Mouse (Mus musculus): ENCODE results near the gene Mybph. TPM values are rescaled to one million over a fixed set of nuclear protein-coding genes. Genes with fewer than 3 reads are reported as not detected.

Gene Mybph
- polyA plus RNA-seq, 1 experiment from 2014 or later: 0.28 TPM

GRCm38 (mm10) chr1:134234455-134235390, 41.5 kb downstream of the Mybph start:
- H3K9ac ChIP-seq: peak overlapping the region; percentile 53
- H3K4me1 ChIP-seq (replicated peaks): peaks cover 76% of the 10 kb centered on the region
- peak overlapping the region; percentile 92 for H3K27ac ChIP-seq
- WGBS: 1% methylated on average over 41 of the region's 41 CpGs
- H3K27me3 ChIP-seq: peaks cover 36% of the 10 kb centered on the region
- H3K4me3 ChIP-seq: peak overlapping the region; percentile 54
- H3K36me3 ChIP-seq: no peaks in the 10 kb centered on the region
- no peaks in the 10 kb centered on the region for H3K9me3 ChIP-seq (replicated peaks)
- peak; percentile 41; the same call in 1 of the 2 replicates for ATAC-seq (replicated peaks; ENCODE audit: insufficient number of reproducible peaks, insufficient read depth, low FRiP score, low read depth)
- H3K4me2 ChIP-seq: peak overlapping the region; percentile 95

DNA sequence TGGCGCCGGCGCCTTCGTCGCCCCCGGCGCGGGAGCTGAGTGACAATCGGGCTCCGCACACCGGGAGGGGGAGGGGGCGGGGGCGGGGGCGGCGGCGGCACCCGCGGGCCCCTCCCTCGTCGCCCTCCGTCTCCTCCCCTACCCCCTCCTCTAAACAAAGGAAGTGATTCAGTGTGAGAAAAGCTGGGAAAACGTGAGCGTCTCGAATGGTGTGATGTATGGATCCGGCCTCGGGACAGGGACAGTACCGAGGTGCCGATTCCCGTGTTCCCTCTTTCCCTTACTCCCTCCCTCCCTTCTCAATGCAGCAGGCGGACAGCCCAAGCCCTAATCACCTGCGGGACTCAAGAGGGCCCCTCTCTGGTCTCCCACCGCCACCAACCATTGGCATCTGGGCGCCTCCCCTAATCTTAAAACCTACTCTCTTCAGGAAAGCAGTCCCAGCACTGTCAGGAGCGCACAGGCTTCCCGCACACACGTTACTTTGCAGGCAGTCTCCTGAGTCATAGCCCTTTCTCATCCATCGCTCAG, 42.2 kb downstream of the Mybph start, which contains the start of gene Adora1:
TSS of gene Adora1 (minus strand) at position 41 of the 531 bp plus-strand sequence.
- Histone ChIP-seq H3K27me3 (peaks cover 36% of the 10 kb centered on the region), H3K4me3 (peak within 1 kb of the TSS; percentile 54), H3K9ac (peak within 1 kb of the TSS; percentile 53), H3K4me2 (peak within 1 kb of the TSS; percentile 95), H3K4me1 (replicated peaks) (peaks cover 69% of the 10 kb centered on the region), H3K27ac (peak within 1 kb of the TSS; percentile 92), H3K36me3 (no peaks in the 10 kb centered on the region), H3K9me3 (replicated peaks) (no peaks in the 10 kb centered on the region)
- WGBS: under 1% methylated on average over 25 of the region's 37 CpGs
- ATAC-seq (replicated peaks; ENCODE audit: insufficient number of reproducible peaks, insufficient read depth, low FRiP score, low read depth): no peak

DNA sequence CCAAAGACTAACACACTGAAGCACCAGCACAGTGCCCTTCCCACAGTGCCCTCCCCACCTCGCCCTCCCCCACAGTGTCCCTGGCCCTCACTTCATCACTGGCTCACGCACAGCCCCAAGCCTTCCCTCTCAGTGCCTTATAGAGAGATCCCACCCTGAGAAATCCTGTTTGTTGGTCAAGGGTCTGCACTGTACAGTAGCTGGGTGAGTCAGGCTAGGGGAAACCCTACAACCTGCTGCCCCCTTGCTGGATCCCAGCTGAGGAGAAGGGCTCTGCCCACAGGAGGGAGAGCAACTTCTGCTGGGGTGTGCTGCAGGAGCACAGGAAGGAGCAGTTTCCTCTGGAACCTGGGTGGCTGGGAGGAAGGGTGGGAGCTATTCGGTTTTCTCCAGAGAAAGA, 42.9 kb downstream of the Mybph start:
- 52% methylated on average over 3 of the region's 3 CpGs for WGBS
- Histone ChIP-seq H3K9ac (no peak overlapping the region), H3K9me3 (replicated peaks) (no peaks in the 10 kb centered on the region), H3K4me2 (peak overlapping the region; percentile 95; the same call in 1 of the 2 replicates), H3K27me3 (peaks cover 36% of the 10 kb centered on the region), H3K4me1 (replicated peaks) (peaks cover 63% of the 10 kb centered on the region), H3K36me3 (no peaks in the 10 kb centered on the region), H3K27ac (no peak overlapping the region), H3K4me3 (no peak overlapping the region)
- no peak for ATAC-seq (replicated peaks; ENCODE audit: insufficient number of reproducible peaks, insufficient read depth, low FRiP score, low read depth)

- H3K9me3 ChIP-seq (replicated peaks): no peaks in the 10 kb centered on the region
- peaks cover 60% of the 10 kb centered on the region for H3K4me1 ChIP-seq (replicated peaks)
- no peak overlapping the region for H3K4me3 ChIP-seq
- no peaks in the 10 kb centered on the region for H3K36me3 ChIP-seq
- H3K27ac ChIP-seq: no peak overlapping the region
- no peak overlapping the region for H3K9ac ChIP-seq
- no peak for ATAC-seq (replicated peaks; ENCODE audit: insufficient number of reproducible peaks, insufficient read depth, low FRiP score, low read depth)
- no peak overlapping the region for H3K4me2 ChIP-seq
- peaks cover 36% of the 10 kb centered on the region for H3K27me3 ChIP-seq
- WGBS: 85% methylated on average over 3 of the region's 3 CpGs
Measured at GRCm38 (mm10) chr1:134237438-134237837, 44.2 kb downstream of the Mybph start.

- peaks cover 37% of the 10 kb centered on the region for H3K4me1 ChIP-seq (replicated peaks)
- H3K27ac ChIP-seq: no peak overlapping the region
- no peak for ATAC-seq (replicated peaks; ENCODE audit: insufficient number of reproducible peaks, insufficient read depth, low FRiP score, low read depth)
- no peaks in the 10 kb centered on the region for H3K9me3 ChIP-seq (replicated peaks)
- WGBS: 78% methylated on average over 9 of the region's 9 CpGs
- no peak overlapping the region for H3K4me2 ChIP-seq
- H3K4me3 ChIP-seq: no peak overlapping the region
- peaks cover 13% of the 10 kb centered on the region for H3K27me3 ChIP-seq
- no peak overlapping the region for H3K9ac ChIP-seq
- no peaks in the 10 kb centered on the region for H3K36me3 ChIP-seq
Measured at GRCm38 (mm10) chr1:134240701-134241100, 47.5 kb downstream of the Mybph start.

GRCm38 (mm10) chr1:134241298-134241697, 48.0 kb downstream of the Mybph start:
- Histone ChIP-seq H3K9me3 (replicated peaks) (no peaks in the 10 kb centered on the region), H3K27ac (no peak overlapping the region), H3K27me3 (peaks cover 7% of the 10 kb centered on the region), H3K4me2 (no peak overlapping the region), H3K4me3 (no peak overlapping the region), H3K36me3 (no peaks in the 10 kb centered on the region), H3K9ac (no peak overlapping the region), H3K4me1 (replicated peaks) (peaks cover 31% of the 10 kb centered on the region)
- 70% methylated on average over 8 of the region's 8 CpGs for WGBS
- ATAC-seq (replicated peaks; ENCODE audit: insufficient number of reproducible peaks, insufficient read depth, low FRiP score, low read depth): no peak

GRCm38 (mm10) chr1:134242286-134242685, 49.0 kb downstream of the Mybph start:
- Histone ChIP-seq H3K36me3 (no peaks in the 10 kb centered on the region), H3K4me3 (no peak overlapping the region), H3K27me3 (no peaks in the 10 kb centered on the region), H3K4me2 (no peak overlapping the region), H3K9me3 (replicated peaks) (no peaks in the 10 kb centered on the region), H3K9ac (no peak overlapping the region), H3K4me1 (replicated peaks) (peaks cover 31% of the 10 kb centered on the region), H3K27ac (no peak overlapping the region)
- no peak for ATAC-seq (replicated peaks; ENCODE audit: insufficient number of reproducible peaks, insufficient read depth, low FRiP score, low read depth)
- WGBS: 47% methylated on average over 2 of the region's 2 CpGs

GRCm38 (mm10) chr1:134243505-134243904, 50.3 kb downstream of the Mybph start:
- 0 out of 2 replicates have a peak overlapping the region, but pooled peaks have one; percentile 28 for H3K9ac ChIP-seq
- no peak overlapping the region for H3K27ac ChIP-seq
- H3K27me3 ChIP-seq: no peaks in the 10 kb centered on the region
- H3K4me3 ChIP-seq: no peak overlapping the region
- no peak for ATAC-seq (replicated peaks; ENCODE audit: insufficient number of reproducible peaks, insufficient read depth, low FRiP score, low read depth)
- H3K36me3 ChIP-seq: no peaks in the 10 kb centered on the region
- 76% methylated on average over 6 of the region's 6 CpGs for WGBS
- no peak overlapping the region for H3K4me2 ChIP-seq
- peaks cover 27% of the 10 kb centered on the region for H3K4me1 ChIP-seq (replicated peaks)
- H3K9me3 ChIP-seq (replicated peaks): no peaks in the 10 kb centered on the region

DNA sequence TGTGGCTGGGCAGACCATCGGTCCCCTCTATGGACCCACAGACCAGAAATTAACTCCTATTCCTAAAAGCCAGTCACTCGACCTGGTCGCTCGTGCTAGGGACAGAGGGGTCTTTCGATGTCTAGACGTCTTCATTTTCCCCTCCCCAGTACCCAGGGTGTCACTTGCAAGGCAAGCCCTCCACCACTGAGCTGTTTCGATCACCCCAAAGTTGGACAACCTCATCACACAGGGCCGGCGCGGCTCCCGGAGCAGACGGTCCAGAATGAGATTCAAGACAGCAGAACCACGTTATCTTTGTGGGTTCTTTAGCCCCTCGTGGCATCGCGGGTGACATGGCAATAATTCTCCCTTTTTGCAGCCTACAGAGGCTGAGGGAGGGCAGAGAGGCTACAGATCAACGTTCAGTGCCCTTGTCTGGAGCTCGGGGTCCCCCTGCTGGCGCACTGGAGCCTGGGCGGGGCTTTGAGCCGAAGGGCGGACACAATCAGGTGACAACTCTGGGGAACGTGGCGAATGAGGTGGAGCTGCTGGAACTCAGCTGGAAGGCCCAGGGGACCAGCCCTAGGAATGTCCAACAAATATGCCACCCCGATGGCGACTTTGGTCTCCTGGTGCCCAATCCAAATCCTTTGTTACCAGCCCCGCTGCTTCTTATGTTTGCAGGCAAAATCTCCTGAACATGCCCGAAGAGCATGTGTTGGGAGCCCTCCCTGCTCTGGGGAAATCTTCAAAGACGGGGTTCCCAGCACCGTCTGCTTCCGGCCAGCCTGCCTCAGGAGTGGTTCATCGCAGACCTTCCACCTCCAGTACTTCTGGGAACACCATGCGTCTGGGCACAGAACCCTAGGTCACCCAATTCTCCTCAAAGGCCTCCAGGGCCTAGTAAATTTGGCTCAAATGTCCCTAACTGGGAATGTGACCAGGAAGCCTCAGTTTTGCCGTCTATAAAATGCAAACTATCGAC, 51.0 kb downstream of the Mybph start:
- H3K4me2 ChIP-seq: peak overlapping the region; percentile 52
- no peak overlapping the region for H3K4me3 ChIP-seq
- H3K9me3 ChIP-seq (replicated peaks): no peaks in the 10 kb centered on the region
- peaks cover 24% of the 10 kb centered on the region for H3K4me1 ChIP-seq (replicated peaks)
- peak overlapping the region; percentile 28; the same call in 1 of the 2 replicates for H3K9ac ChIP-seq
- no peaks in the 10 kb centered on the region for H3K36me3 ChIP-seq
- peak; percentile 79 for ATAC-seq (replicated peaks; ENCODE audit: insufficient number of reproducible peaks, insufficient read depth, low FRiP score, low read depth)
- no peak overlapping the region for H3K27ac ChIP-seq
- no peaks in the 10 kb centered on the region for H3K27me3 ChIP-seq
- WGBS: 21% methylated on average over 35 of the region's 35 CpGs

DNA sequence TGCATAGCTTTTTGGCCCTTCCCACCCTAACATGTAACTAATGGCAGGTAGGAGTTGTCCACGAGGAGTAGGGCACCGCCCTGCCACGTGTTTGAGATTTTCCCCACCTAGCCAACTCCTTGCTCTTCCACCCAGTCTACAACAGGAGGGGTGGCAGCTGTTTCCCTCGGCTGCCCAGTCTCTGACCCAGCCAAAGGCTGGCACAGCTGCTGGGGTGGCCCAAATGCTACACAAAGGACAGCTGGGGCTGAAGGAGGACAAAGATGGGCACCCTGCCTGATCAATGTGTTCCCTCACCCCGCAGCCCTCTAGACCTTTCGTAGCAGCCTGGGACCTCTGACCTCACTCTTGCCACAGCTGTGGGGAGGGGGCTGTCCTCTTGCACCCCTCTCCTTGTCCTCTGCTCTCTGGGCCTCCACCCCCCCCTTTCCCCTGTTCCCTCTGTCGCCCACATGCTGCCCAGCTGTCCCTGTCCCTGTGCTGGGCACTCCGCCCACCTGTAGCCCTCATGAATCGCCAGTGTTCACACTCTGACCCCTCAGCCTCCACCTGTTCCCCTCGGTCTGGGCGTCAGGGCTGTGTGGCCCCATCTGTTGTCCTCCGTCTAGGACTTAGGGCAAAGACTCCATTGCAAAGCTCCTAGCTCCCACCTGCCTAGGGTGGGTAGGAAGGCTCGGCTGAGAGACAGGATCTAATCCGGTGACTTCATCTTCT, 51.9 kb downstream of the Mybph start:
- Histone ChIP-seq H3K9ac (no peak overlapping the region), H3K27ac (no peak overlapping the region), H3K27me3 (no peaks in the 10 kb centered on the region), H3K36me3 (no peaks in the 10 kb centered on the region), H3K4me3 (no peak overlapping the region), H3K4me1 (replicated peaks) (peaks cover 20% of the 10 kb centered on the region), H3K4me2 (no peak overlapping the region), H3K9me3 (replicated peaks) (no peaks in the 10 kb centered on the region)
- ATAC-seq (replicated peaks; ENCODE audit: insufficient number of reproducible peaks, insufficient read depth, low FRiP score, low read depth): no peak
- WGBS: 85% methylated on average over 14 of the region's 14 CpGs

Data from heart, embryonic 15.5 days (tissue).